Mouse (Mus musculus) megakaryocyte, embryonic 14.5 days (primary cell): Measurements from ENCODE around the gene Grm5.

Experiments used
- FLI1 ChIP-seq: IDR thresholded peaks from 2 replicates; pipeline ENCODE4 v1.6.1; 2012; ENCODE audit warnings: low read length, inconsistent platforms, mixed read lengths
- GATA1 ChIP-seq: IDR thresholded peaks from 3 replicates; pipeline ENCODE4 v1.6.1; 2012; ENCODE audit warnings: mixed read lengths, low read length, inconsistent platforms, borderline replicate concordance

GRCm38 (mm10) chr7:87843496-87843895 lies 259.5 kb downstream of the Grm5 start:
- TF ChIP-seq GATA1 (no peak), FLI1 (no peak)
